Mouse (Mus musculus): ENCODE measurements around the gene Ankrd13b. TPM values are rescaled to one million over a fixed set of nuclear protein-coding genes. Genes with fewer than 3 reads are reported as not detected.

The Ankrd13b gene
- polyA plus RNA-seq, 1 experiment, result 2.9 TPM

- H3K4me3 ChIP-seq (ENCODE audit: control insufficient read depth, low read depth, low read length), result peak overlapping the region; percentile 55
- no peaks in the 10 kb centered on the region for H3K27me3 ChIP-seq (ENCODE audit: control insufficient read depth, insufficient read depth, low read length)
- H3K36me3 ChIP-seq (ENCODE audit: control insufficient read depth, insufficient read depth, low read length), result peaks cover 2% of the 10 kb centered on the region
- no peak for TF ChIP-seq POLR2A (IDR thresholded peaks at IDR 0.05; ENCODE audit: control insufficient read depth, low read depth, low read length)
- no peak for TF ChIP-seq CTCF (IDR thresholded peaks at IDR 0.05; ENCODE audit: control insufficient read depth, insufficient read depth, insufficient replicate concordance, low read depth, low read length)
- H3K27ac ChIP-seq (ENCODE audit: control insufficient read depth, insufficient read depth, low read depth, low read length), result no peak overlapping the region
- peaks cover 18% of the 10 kb centered on the region for H3K4me1 ChIP-seq (ENCODE audit: control insufficient read depth, insufficient read depth, low read length)
Observed at GRCm38 (mm10) chr11:77501971-77502370, 12.5 kb upstream of the Ankrd13b start.

GRCm38 (mm10) chr11:77501392-77501791, 11.9 kb upstream of the Ankrd13b start:
- Histone ChIP-seq H3K27me3 (ENCODE audit: control insufficient read depth, insufficient read depth, low read length) (no peaks in the 10 kb centered on the region), H3K36me3 (ENCODE audit: control insufficient read depth, insufficient read depth, low read length) (peaks cover 2% of the 10 kb centered on the region), H3K27ac (ENCODE audit: control insufficient read depth, insufficient read depth, low read depth, low read length) (peak overlapping the region; percentile 39), H3K4me1 (ENCODE audit: control insufficient read depth, insufficient read depth, low read length) (peaks cover 20% of the 10 kb centered on the region), H3K4me3 (ENCODE audit: control insufficient read depth, low read depth, low read length) (peak overlapping the region; percentile 31)
- TF ChIP-seq POLR2A (IDR thresholded peaks at IDR 0.05; ENCODE audit: control insufficient read depth, low read depth, low read length), result no peak
- peak; percentile 75 for TF ChIP-seq CTCF (IDR thresholded peaks at IDR 0.05; ENCODE audit: control insufficient read depth, insufficient read depth, insufficient replicate concordance, low read depth, low read length)

GRCm38 (mm10) chr11:77500361-77501325, 11.2 kb upstream of the Ankrd13b start:
- H3K27me3 ChIP-seq (ENCODE audit: control insufficient read depth, insufficient read depth, low read length), result no peaks in the 10 kb centered on the region
- peak overlapping the region; percentile 84 for H3K27ac ChIP-seq (ENCODE audit: control insufficient read depth, insufficient read depth, low read depth, low read length)
- H3K36me3 ChIP-seq (ENCODE audit: control insufficient read depth, insufficient read depth, low read length), result peaks cover 2% of the 10 kb centered on the region
- H3K4me1 ChIP-seq (ENCODE audit: control insufficient read depth, insufficient read depth, low read length), result peaks cover 21% of the 10 kb centered on the region
- H3K4me3 ChIP-seq (ENCODE audit: control insufficient read depth, low read depth, low read length), result peak overlapping the region; percentile 31
- TF ChIP-seq CTCF (IDR thresholded peaks at IDR 0.05; ENCODE audit: control insufficient read depth, insufficient read depth, insufficient replicate concordance, low read depth, low read length) (no peak), POLR2A (IDR thresholded peaks at IDR 0.05; ENCODE audit: control insufficient read depth, low read depth, low read length) (no peak; the same call in 1 of the 2 replicates)

GRCm38 (mm10) chr11:77499354-77499753, 9.9 kb upstream of the Ankrd13b start:
- Histone ChIP-seq H3K36me3 (ENCODE audit: control insufficient read depth, insufficient read depth, low read length) (no peaks in the 10 kb centered on the region; the same call in none of the 2 replicates), H3K4me1 (ENCODE audit: control insufficient read depth, insufficient read depth, low read length) (peaks cover 29% of the 10 kb centered on the region), H3K27me3 (ENCODE audit: control insufficient read depth, insufficient read depth, low read length) (no peaks in the 10 kb centered on the region), H3K27ac (ENCODE audit: control insufficient read depth, insufficient read depth, low read depth, low read length) (no peak overlapping the region), H3K4me3 (ENCODE audit: control insufficient read depth, low read depth, low read length) (no peak overlapping the region)
- TF ChIP-seq CTCF (IDR thresholded peaks at IDR 0.05; ENCODE audit: control insufficient read depth, insufficient read depth, insufficient replicate concordance, low read depth, low read length) (no peak), POLR2A (IDR thresholded peaks at IDR 0.05; ENCODE audit: control insufficient read depth, low read depth, low read length) (no peak)

GRCm38 (mm10) chr11:77498261-77499139, 9.0 kb upstream of the Ankrd13b start:
- Histone ChIP-seq H3K36me3 (ENCODE audit: control insufficient read depth, insufficient read depth, low read length) (peaks cover 1% of the 10 kb centered on the region), H3K4me1 (ENCODE audit: control insufficient read depth, insufficient read depth, low read length) (peaks cover 33% of the 10 kb centered on the region), H3K4me3 (ENCODE audit: control insufficient read depth, low read depth, low read length) (no peak overlapping the region; the same call in 1 of the 2 replicates)

GRCm38 (mm10) chr11:77497851-77498250, 8.4 kb upstream of the Ankrd13b start:
- Histone ChIP-seq H3K27me3 (ENCODE audit: control insufficient read depth, insufficient read depth, low read length) (no peaks in the 10 kb centered on the region), H3K36me3 (ENCODE audit: control insufficient read depth, insufficient read depth, low read length) (peaks cover 1% of the 10 kb centered on the region), H3K4me3 (ENCODE audit: control insufficient read depth, low read depth, low read length) (no peak overlapping the region), H3K27ac (ENCODE audit: control insufficient read depth, insufficient read depth, low read depth, low read length) (peak overlapping the region; percentile 50), H3K4me1 (ENCODE audit: control insufficient read depth, insufficient read depth, low read length) (peaks cover 34% of the 10 kb centered on the region)
- TF ChIP-seq POLR2A (IDR thresholded peaks at IDR 0.05; ENCODE audit: control insufficient read depth, low read depth, low read length) (no peak; the same call in 1 of the 2 replicates), CTCF (IDR thresholded peaks at IDR 0.05; ENCODE audit: control insufficient read depth, insufficient read depth, insufficient replicate concordance, low read depth, low read length) (no peak)

More at GRCm38 (mm10) chr11:77498261-77499139, 9.0 kb upstream of the Ankrd13b start:
- no peak for TF ChIP-seq CTCF (IDR thresholded peaks at IDR 0.05; ENCODE audit: control insufficient read depth, insufficient read depth, insufficient replicate concordance, low read depth, low read length)
- TF ChIP-seq POLR2A (IDR thresholded peaks at IDR 0.05; ENCODE audit: control insufficient read depth, low read depth, low read length), result 0 out of 2 replicates have a peak, but pooled peaks have one; percentile 7
- Histone ChIP-seq H3K27me3 (ENCODE audit: control insufficient read depth, insufficient read depth, low read length) (no peaks in the 10 kb centered on the region), H3K27ac (ENCODE audit: control insufficient read depth, insufficient read depth, low read depth, low read length) (peak overlapping the region; percentile 50)
